Mouse (Mus musculus) hindbrain, postnatal 0 days (tissue): ENCODE measurements around the gene Ahnak. TPM values are rescaled to one million over a fixed set of nuclear protein-coding genes. Genes with fewer than 3 reads are reported as not detected.
"Not testable (repeated sequence)": the region's sequence is repeated elsewhere in the genome, so short reads cannot be mapped to it uniquely, and the experiment has no call there.

ENCODE experiments used
- ATAC-seq: fragments of 200-750 bp; cut with Nextera tagmentation; 2 replicates; pipeline ENCODE4 v1.8.0; 2017; ENCODE audit warnings: mild to moderate bottlenecking, moderate TSS enrichment, moderate library complexity
- DNase-seq: peaks from one replicate; pipeline ENCODE4 v3.0.0-alpha.2; 2015; ENCODE audit warnings: low spot score
- H3K27ac ChIP-seq: fragments of 300-500 bp; sonication (generic); 2 replicates; pipeline ENCODE4 v1.5.1; 2014; ENCODE audit warnings: mild to moderate bottlenecking
- H3K27me3 ChIP-seq: fragments of 300-500 bp; sonication (generic); 2 replicates; pipeline ENCODE4 v1.6.1; 2014; ENCODE audit warnings: low read length, mixed read lengths; ENCODE audit not compliant: insufficient read depth
- H3K36me3 ChIP-seq: fragments of 300-500 bp; sonication (generic); 2 replicates; pipeline ENCODE4 v1.6.1; 2014; ENCODE audit warnings: low read length, mixed read lengths; ENCODE audit not compliant: insufficient read depth
- H3K4me1 ChIP-seq: fragments of 300-500 bp; sonication (generic); 2 replicates; pipeline ENCODE4 v1.6.1; 2014; ENCODE audit warnings: antibody characterized with exemption, low read length, mixed read lengths; ENCODE audit not compliant: insufficient read depth
- H3K4me2 ChIP-seq: fragments of 300-500 bp; sonication (generic); 2 replicates; pipeline ENCODE4 v1.6.1; 2014; ENCODE audit warnings: low read depth, mild to moderate bottlenecking, low read length, moderate library complexity, mixed read lengths
- H3K4me3 ChIP-seq: fragments of 300-500 bp; sonication (generic); 2 replicates; pipeline ENCODE4 v1.5.1; 2014; ENCODE audit warnings: low read length
- H3K9ac ChIP-seq: fragments of 300-500 bp; sonication (generic); replicated peaks from 2 replicates; pipeline ENCODE4 v1.6.1; 2014; ENCODE audit warnings: mild to moderate bottlenecking, low read length, moderate library complexity, mixed read lengths
- H3K9me3 ChIP-seq: fragments of 300-500 bp; sonication (generic); 2 replicates; pipeline ENCODE4 v1.6.1; 2016; ENCODE audit warnings: low read length, mixed read lengths
- CTCF ChIP-seq: IDR thresholded peaks from 2 replicates; pipeline ENCODE4 v1.5.1; 2016; ENCODE audit warnings: antibody characterized with exemption, control low read depth, low read depth
- WGBS: fragments of 180-500 bp; shearing (Covaris S2); extraction: QIAGEN DNeasy Blood & Tissue Kit; methylation state at CpG from one replicate; pipeline ENCODE4 v1.1.7; 2014; 5-methylcytosine and 5-hydroxymethylcytosine counted together
- polyA plus RNA-seq: library from polyadenylated mRNA; unstranded; fragments of >200 nt; fragmentation: Nextera tagmentation; extraction: Ambion mirVana; gene quantifications from 2 replicates; pipeline ENCODE4 v1.2.1, GENCODE M21; 2015
- total RNA-seq: library from RNA; depleted of rRNA; stranded (reverse); fragments of >200 nt; gene quantifications from 2 replicates; pipeline ENCODE4 v1.2.3, GENCODE M21; 2014; rRNA removed

Gene Ahnak
- total and polyA plus RNA-seq, 2 experiments from 2014 or later, result 6.1 to 11.2 TPM

DNA sequence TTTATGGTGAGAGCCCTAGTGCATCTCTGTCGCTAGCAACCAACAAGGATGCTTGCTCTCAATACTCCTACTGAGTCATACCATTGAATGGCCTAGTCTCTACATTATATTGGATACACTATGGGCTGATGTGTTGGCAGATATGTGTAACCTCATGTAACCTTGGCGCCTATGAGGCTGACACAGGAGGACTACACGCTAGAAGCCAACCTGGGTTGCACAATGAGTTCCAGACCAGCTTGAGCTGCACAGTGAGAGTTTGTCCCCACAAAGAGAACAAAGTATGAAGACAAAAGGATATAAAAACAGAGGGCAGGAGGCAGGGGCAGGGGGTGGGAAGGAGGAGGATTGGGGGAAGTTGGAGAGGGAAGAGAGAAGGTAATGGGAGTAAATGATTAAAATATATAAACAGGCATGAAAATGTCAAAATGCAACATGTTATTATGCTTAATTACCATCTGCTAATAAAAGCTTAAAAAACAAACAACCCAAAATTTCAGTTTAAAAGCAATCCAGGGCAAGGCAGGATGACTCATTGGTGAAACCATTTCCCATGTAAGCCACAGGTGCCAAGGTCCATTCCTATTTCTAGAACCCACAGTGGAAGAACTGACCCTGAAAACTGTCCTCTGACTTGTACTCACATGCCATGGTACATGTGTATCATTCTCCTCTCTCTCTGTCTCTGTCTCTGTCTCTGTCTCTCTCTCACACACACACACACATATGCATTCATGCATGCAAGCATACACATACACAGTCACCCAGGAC is 130.8 kb downstream of the Ahnak start:
- no peak overlapping the region for H3K4me3 ChIP-seq
- no peaks in the 10 kb centered on the region for H3K4me1 ChIP-seq
- DNase-seq (no peak), ATAC-seq (no peak)
- no peaks in the 10 kb centered on the region for H3K9me3 ChIP-seq
- no peak overlapping the region for H3K27ac ChIP-seq
- TF ChIP-seq CTCF, result no peak
- no peak overlapping the region for H3K9ac ChIP-seq
- 91% methylated on average over 3 of the region's 3 CpGs for WGBS
- H3K4me2 ChIP-seq, result no peak overlapping the region
- peaks cover 12% of the 10 kb centered on the region; the same call in 1 of the 2 replicates for H3K36me3 ChIP-seq
- no peaks in the 10 kb centered on the region for H3K27me3 ChIP-seq

DNA sequence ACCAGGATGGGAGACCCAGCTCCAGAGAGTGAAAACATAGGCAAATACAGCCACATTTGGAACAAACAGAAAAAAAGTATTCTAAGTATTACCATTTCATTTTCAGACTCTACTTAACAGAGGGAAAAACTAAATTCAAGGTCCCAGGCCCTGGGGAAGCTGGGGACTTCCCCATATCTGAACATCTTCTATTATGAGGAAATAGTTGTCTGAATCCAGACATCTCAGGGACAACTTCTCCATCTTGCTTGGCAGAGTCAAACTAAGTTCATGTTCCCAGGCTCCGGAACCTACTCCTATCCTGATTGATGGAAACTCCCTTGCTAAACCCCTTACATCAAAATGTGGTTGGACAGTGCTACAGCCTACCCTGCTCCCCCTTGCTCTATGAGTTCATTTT is 133.3 kb downstream of the Ahnak start:
- no peak overlapping the region for H3K4me2 ChIP-seq
- 100% methylated on average over 1 of the region's 1 CpGs for WGBS
- H3K9ac ChIP-seq, result no peak overlapping the region

DNA sequence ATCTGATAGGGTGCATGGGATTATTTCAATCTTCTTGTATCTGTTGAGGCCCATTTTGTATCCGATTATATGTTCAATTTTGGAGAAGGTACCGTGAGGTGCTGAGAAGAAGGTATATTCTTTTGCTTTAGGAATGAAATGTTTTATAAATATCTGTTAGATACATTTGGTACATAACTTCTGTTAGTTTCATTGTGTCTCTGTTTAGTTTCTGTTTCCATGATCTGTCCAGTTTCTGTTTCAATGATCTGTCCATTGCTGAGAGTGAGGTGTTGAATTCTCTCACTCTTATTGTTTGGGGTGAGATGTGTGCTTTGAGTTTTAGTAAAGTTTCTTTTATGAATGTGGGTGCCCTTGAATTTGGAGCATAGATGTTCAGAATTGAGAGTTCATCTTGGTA is 134.9 kb downstream of the Ahnak start:
- not testable (repeated sequence) for H3K4me1 ChIP-seq, H3K27ac ChIP-seq, H3K4me3 ChIP-seq, H3K9ac ChIP-seq, H3K27me3 ChIP-seq, H3K4me2 ChIP-seq, ATAC-seq, DNase-seq, H3K36me3 ChIP-seq, H3K9me3 ChIP-seq
- 92% methylated on average over 2 of the region's 2 CpGs for WGBS

More for the DNA sequence above, 133.3 kb downstream of the Ahnak start:
- no peak for DNase-seq
- no peak for ATAC-seq
- no peaks in the 10 kb centered on the region for H3K4me1 ChIP-seq
- no peak overlapping the region for H3K27ac ChIP-seq
- no peaks in the 10 kb centered on the region for H3K27me3 ChIP-seq
- no peaks in the 10 kb centered on the region for H3K9me3 ChIP-seq
- no peak overlapping the region for H3K4me3 ChIP-seq
- no peak for TF ChIP-seq CTCF
- H3K36me3 ChIP-seq, result no peaks in the 10 kb centered on the region

Other genes starting within 250 kb of the Ahnak start
- gene 1700092M07Rik, start 248.6 kb upstream of the Ahnak start, total RNA-seq, result not detected in 2 replicates
- gene 1700092M07Rik, start 248.6 kb upstream of the Ahnak start, polyA plus RNA-seq, result 0.66 and 0.85 TPM in 2 replicates
- 84.4 and 110 TPM in 2 replicates for gene Stx5a, start 247.9 kb upstream of the Ahnak start, total RNA-seq
- gene Stx5a, start 247.9 kb upstream of the Ahnak start, polyA plus RNA-seq, result 95.3 and 104 TPM in 2 replicates
- 47.7 and 51.3 TPM in 2 replicates for gene Nxf1, start 232.2 kb upstream of the Ahnak start, total RNA-seq
- 88.3 and 89.5 TPM in 2 replicates for gene Nxf1, start 232.2 kb upstream of the Ahnak start, polyA plus RNA-seq
- 269 and 347 TPM in 2 replicates for gene Tmem223, start 218.3 kb upstream of the Ahnak start, total RNA-seq
- 233 and 258 TPM in 2 replicates for gene Tmem223, start 218.3 kb upstream of the Ahnak start, polyA plus RNA-seq
- gene Tmem179b, start 214.8 kb upstream of the Ahnak start, total RNA-seq, result 29.5 and 31.0 TPM in 2 replicates
- 27.0 and 27.7 TPM in 2 replicates for gene Tmem179b, start 214.8 kb upstream of the Ahnak start, polyA plus RNA-seq
- 30.1 and 38.9 TPM in 2 replicates for gene Taf6l, start 202.9 kb upstream of the Ahnak start, total RNA-seq
- gene Taf6l, start 202.9 kb upstream of the Ahnak start, polyA plus RNA-seq, result 23.3 and 25.9 TPM in 2 replicates
- gene Polr2g, start 190.7 kb upstream of the Ahnak start, total RNA-seq, result 52.7 and 78.3 TPM in 2 replicates
- 171 and 178 TPM in 2 replicates for gene Polr2g, start 190.7 kb upstream of the Ahnak start, polyA plus RNA-seq
- 5.0 and 7.5 TPM in 2 replicates for gene Zbtb3, start 186.7 kb upstream of the Ahnak start, total RNA-seq
- gene Zbtb3, start 186.7 kb upstream of the Ahnak start, polyA plus RNA-seq, result 4.4 and 4.7 TPM in 2 replicates
- gene Ttc9c, start 170.0 kb upstream of the Ahnak start, total RNA-seq, result 41.0 and 55.2 TPM in 2 replicates
- gene Ttc9c, start 170.0 kb upstream of the Ahnak start, polyA plus RNA-seq, result 41.1 and 42.5 TPM in 2 replicates
- gene Hnrnpul2, start 169.3 kb upstream of the Ahnak start, total RNA-seq, result 19.7 and 20.1 TPM in 2 replicates
- 5.6 TPM in 2 replicates for gene Hnrnpul2, start 169.3 kb upstream of the Ahnak start, polyA plus RNA-seq
- gene AC129217.1, start 159.5 kb upstream of the Ahnak start, total RNA-seq, result not detected in 2 replicates
- not detected in 2 replicates for gene AC129217.1, start 159.5 kb upstream of the Ahnak start, polyA plus RNA-seq
- 132 and 146 TPM in 2 replicates for gene Bscl2, start 151.8 kb upstream of the Ahnak start, total RNA-seq
- 104 and 107 TPM in 2 replicates for gene Bscl2, start 151.8 kb upstream of the Ahnak start, polyA plus RNA-seq
- 93.2 and 99.7 TPM in 2 replicates for gene Gng3, start 150.1 kb upstream of the Ahnak start, total RNA-seq
- gene Gng3, start 150.1 kb upstream of the Ahnak start, polyA plus RNA-seq, result 591 and 626 TPM in 2 replicates
- gene Lrrn4cl, start 138.5 kb upstream of the Ahnak start, total RNA-seq, result 1.6 TPM in 2 replicates
- gene Lrrn4cl, start 138.5 kb upstream of the Ahnak start, polyA plus RNA-seq, result 1.5 and 1.8 TPM in 2 replicates
- gene Ubxn1, start 117.8 kb upstream of the Ahnak start, total RNA-seq, result 60.8 and 67.7 TPM in 2 replicates
- 158 and 164 TPM in 2 replicates for gene Ubxn1, start 117.8 kb upstream of the Ahnak start, polyA plus RNA-seq
- gene Uqcc3, start 108.4 kb upstream of the Ahnak start, total RNA-seq, result 17.9 and 21.1 TPM in 2 replicates
- 64.9 and 77.0 TPM in 2 replicates for gene Uqcc3, start 108.4 kb upstream of the Ahnak start, polyA plus RNA-seq
- 3.3 and 5.5 TPM in 2 replicates for gene Lbhd1, start 105.6 kb upstream of the Ahnak start, total RNA-seq
- 26.4 and 37.8 TPM in 2 replicates for gene Lbhd1, start 105.6 kb upstream of the Ahnak start, polyA plus RNA-seq
- gene Gm49403, start 105.4 kb upstream of the Ahnak start, total RNA-seq, result not detected in 2 replicates
- gene Gm49403, start 105.4 kb upstream of the Ahnak start, polyA plus RNA-seq, result not detected in 2 replicates
- gene 1810009A15Rik, start 100.4 kb upstream of the Ahnak start, total RNA-seq, result 13.6 and 29.8 TPM in 2 replicates
- gene 1810009A15Rik, start 100.4 kb upstream of the Ahnak start, polyA plus RNA-seq, result 37.7 and 38.6 TPM in 2 replicates
- gene Gm49416, start 100.4 kb upstream of the Ahnak start, total RNA-seq, result 0.52 and 2.7 TPM in 2 replicates
- not detected in 2 replicates for gene Gm49416, start 100.4 kb upstream of the Ahnak start, polyA plus RNA-seq
- gene Ints5, start 96.3 kb upstream of the Ahnak start, total RNA-seq, result 40.8 and 46.3 TPM in 2 replicates
- gene Ints5, start 96.3 kb upstream of the Ahnak start, polyA plus RNA-seq, result 23.2 and 23.8 TPM in 2 replicates
- gene Ganab, start 91.2 kb upstream of the Ahnak start, total RNA-seq, result 103 and 110 TPM in 2 replicates
- 55.5 and 55.6 TPM in 2 replicates for gene Ganab, start 91.2 kb upstream of the Ahnak start, polyA plus RNA-seq
- 88.7 and 97.5 TPM in 2 replicates for gene B3gat3, start 68.9 kb upstream of the Ahnak start, total RNA-seq
- 80.9 and 92.3 TPM in 2 replicates for gene B3gat3, start 68.9 kb upstream of the Ahnak start, polyA plus RNA-seq
- gene Rom1, start 59.9 kb upstream of the Ahnak start, total RNA-seq, result 5.7 and 6.0 TPM in 2 replicates
- 3.5 and 4.0 TPM in 2 replicates for gene Rom1, start 59.9 kb upstream of the Ahnak start, polyA plus RNA-seq
- 8.3 and 8.6 TPM in 2 replicates for gene Eml3, start 59.7 kb upstream of the Ahnak start, total RNA-seq
- 11.0 and 11.8 TPM in 2 replicates for gene Eml3, start 59.7 kb upstream of the Ahnak start, polyA plus RNA-seq
- gene Mta2, start 47.4 kb upstream of the Ahnak start, total RNA-seq, result 65.1 and 71.4 TPM in 2 replicates
- gene Mta2, start 47.4 kb upstream of the Ahnak start, polyA plus RNA-seq, result 75.2 and 78.8 TPM in 2 replicates
- gene Tut1, start 35.4 kb upstream of the Ahnak start, total RNA-seq, result 20.8 and 23.4 TPM in 2 replicates
- 16.0 and 16.2 TPM in 2 replicates for gene Tut1, start 35.4 kb upstream of the Ahnak start, polyA plus RNA-seq
- 442 and 469 TPM in 2 replicates for gene Eef1g, start 22.2 kb upstream of the Ahnak start, total RNA-seq
- gene Eef1g, start 22.2 kb upstream of the Ahnak start, polyA plus RNA-seq, result 256 and 260 TPM in 2 replicates
- not detected in 2 replicates for gene Scgb1a1, start 98.7 kb downstream of the Ahnak start, total RNA-seq
- not detected in 2 replicates for gene Scgb1a1, start 98.7 kb downstream of the Ahnak start, polyA plus RNA-seq
- gene Asrgl1, start 146.4 kb downstream of the Ahnak start, total RNA-seq, result 27.5 and 30.8 TPM in 2 replicates
- 50.0 and 62.4 TPM in 2 replicates for gene Asrgl1, start 146.4 kb downstream of the Ahnak start, polyA plus RNA-seq